Mouse (Mus musculus) layer of hippocampus, adult 9-11 months (tissue): ENCODE data around the gene 1700001J03Rik.
"Not testable (repeated sequence)": the region's sequence is repeated elsewhere in the genome, so short reads cannot be mapped to it uniquely, and the experiment has no call there.

ENCODE experiments used
- DNase-seq: peaks from one replicate; pipeline ENCODE4 v3.0.0; 2022

Gene 1700001J03Rik

DNA sequence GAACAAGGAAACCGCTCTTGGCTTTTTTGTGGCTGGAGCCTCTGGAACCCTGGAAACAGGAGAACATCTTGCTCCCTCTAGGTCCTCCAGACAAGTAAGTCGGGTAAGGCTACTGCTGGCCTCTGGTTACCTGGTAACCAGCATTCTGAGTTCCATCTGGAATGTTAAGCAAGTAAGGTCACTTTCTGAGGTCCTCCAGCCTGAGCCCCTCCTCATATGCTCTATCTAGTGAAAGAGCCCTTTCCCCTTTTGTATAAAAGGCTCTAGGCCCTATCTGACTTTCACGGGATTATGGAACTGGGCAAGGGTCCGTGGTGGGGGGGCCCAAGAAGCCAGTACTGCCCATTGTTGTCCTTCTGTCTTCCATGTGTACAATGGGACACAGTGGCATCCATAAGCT lies at the start of gene 1700001J03Rik:
TSS of gene 1700001J03Rik (minus strand) at position 101 of the 400 bp plus-strand sequence.
- not testable (repeated sequence) for DNase-seq

DNA sequence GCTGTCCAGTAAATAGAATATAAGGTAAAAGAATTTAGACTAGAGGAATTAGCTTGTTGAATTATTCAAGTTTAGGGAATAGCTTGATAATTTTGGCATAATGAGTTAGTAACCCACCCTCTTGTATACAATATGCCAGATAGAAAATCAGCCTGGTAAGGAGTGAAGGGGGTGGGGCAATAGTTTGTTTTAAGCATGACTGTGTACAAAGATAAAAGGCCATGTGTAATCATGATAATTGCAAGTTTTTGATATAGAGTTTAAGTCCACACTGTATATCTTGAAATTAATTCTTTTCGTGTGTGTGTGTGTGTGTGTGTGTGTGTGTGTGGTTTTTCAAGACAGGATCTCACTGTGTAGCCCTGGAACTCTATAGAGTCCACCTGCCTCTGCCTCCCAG lies 49.2 kb upstream of the 1700001J03Rik start:
- no peak for DNase-seq

DNA sequence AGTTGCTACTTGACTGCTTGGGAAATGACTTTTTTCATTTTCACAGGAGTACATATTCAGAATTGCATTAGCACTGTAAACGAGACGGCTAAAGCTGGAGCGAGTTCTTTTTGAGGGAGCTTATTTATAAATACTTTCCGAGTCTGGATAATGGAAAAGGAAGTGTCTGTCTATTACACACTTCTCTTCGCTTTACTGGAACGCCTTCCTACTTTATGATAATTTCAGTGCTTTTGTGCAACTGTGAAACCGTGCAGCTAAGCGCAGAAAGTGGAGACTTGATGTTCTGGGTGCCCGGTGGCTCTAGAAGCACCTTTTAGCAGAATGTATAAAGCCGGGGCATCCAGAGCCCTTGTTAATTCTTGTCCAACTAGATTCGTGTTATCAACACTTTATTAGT lies 47.7 kb upstream of the 1700001J03Rik start:
- DNase-seq: no peak

DNA sequence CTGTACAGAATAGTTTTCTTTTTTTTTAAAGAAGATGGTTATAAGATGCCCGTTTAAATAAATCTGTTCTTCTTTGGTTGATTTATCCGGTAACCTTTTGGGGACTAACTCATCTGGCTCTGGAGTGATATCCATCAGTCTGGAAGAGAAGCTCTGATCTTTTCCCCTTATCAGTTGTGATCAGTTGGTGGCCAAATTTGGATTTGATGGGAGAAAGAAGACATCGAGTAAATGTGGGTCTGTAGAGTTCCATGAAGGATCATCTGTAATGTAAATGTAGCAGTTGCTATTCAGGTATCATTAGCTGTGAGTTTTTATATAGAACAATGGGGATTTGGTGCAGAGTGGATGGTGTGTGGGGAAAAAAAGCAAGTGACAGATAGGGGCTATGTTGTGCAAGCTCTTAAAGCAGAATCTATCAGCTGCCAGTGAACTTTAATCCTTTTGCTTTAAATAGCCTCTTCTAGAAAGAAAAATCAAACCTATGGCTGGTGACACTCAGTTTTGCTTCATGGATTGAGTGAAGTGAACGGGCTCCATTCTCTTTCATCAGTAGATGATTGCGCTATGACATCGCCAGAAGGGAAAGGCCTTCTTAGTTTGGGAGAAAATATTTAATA lies 47.1 kb upstream of the 1700001J03Rik start:
- no peak for DNase-seq

DNA sequence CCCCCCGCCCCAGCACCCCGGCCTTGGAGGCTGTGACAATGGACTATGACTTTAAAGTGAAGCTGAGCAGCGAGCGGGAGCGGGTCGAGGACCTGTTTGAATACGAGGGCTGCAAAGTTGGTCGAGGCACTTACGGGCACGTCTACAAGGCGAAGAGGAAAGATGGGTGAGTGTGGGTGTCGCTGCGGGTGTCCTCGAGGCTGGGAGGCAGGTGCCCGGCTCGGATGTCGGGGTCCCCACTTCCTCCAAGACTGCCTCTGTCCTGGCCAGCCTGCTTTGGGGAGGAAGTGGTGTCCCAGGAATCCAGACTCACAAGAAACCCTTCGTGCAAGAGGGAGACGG lies 46.5 kb upstream of the 1700001J03Rik start:
- peak; percentile 20 for DNase-seq

DNA sequence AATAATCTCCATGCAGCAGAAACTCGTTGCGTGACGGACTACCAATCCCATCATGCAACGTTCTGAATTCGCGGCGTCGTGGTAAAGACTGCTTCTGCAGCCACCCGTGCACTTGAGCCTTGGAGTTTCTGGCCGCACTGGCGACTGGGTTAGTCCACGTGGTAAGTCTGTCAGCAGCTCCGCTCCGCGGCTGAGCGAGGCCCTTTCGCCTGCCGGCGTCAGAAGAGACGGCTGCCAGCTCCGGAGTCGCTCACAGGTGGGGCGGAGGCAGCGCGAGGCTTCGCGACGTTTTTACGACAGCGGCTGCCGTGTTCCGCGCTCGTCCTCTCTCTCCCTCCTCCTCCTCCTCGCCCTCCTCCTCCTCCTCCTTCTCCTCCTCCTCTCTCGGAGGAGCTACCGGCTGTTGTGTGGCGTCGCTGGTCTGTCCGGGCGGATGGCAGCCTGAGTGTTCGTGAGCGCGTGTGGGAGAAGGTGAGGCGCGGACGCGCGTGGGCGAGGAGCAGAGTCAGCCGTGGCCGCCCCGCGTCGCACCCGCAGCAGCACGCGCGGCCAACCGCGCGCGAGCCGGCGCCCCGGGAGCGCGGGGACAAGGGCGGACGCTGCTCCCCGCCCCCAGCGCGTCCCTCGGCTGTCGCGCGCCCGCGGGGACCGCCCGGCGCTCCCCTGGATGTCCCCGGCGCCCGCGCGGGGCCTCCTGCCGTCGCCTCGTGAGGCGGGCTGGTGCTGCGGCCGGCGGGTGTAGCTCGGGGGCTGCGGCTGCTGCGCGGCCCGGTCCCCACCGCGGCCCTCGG lies 46.0 kb upstream of the 1700001J03Rik start, which contains the start of gene Cdk8:
TSS of gene Cdk8 (plus strand) at position 367 of the 791 bp plus-strand sequence.
- peak; percentile 96 for DNase-seq

DNA sequence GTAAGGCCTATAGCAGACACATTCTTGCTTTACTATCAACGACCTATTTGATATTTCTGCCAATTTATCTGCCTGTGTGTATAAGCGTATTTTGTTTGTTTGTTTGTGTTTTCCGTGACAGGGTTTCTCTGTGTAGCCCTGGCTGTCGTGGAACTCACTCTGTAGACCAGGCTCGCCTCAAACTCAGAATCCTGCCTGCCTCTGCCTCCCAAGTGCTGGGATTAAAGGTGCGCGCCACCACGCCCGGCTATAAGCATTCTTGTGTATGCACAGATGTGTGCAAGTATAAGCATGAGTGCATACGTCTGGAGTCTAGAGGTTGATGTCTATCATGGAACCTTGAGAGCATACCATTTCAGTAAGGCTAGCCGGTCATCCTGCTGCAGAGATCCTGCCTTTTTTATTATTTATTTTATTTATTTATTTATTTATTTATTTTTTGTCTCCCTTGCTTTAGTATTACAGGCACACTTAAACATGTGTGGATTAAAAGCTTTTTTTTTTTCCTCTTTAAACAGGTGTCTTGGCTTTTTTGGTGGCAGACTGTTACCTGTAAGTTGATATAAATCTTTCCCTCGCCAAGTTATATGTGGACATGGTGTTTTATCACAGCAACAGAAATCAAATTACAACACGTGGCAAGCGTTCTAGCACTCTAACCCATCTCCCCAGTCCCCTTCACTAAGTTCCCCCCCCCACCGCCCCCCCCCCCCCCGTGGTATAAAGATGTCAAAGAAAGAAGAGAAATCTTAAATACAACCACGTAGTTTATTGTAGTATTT lies 45.0 kb upstream of the 1700001J03Rik start:
- no peak for DNase-seq

DNA sequence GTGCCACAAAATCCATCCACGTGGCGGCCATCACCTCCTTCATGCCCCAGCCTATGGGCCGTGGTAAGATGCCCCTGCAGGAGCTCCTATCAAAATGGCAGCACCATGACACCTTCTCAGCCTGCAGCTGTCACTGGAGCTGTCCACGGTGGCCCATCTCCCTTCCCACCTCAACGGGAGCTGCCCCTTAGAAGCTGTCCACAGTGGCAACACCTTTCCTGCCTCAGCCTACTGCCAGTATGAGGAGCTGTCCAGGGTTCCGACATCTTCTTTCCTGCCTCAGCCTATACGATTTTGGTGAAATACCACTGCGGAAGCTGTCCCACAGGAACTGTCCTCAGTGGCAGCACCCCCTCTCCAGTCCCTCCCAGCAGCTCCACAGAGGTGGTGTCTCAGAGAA lies 42.4 kb upstream of the 1700001J03Rik start:
- DNase-seq: no peak

DNA sequence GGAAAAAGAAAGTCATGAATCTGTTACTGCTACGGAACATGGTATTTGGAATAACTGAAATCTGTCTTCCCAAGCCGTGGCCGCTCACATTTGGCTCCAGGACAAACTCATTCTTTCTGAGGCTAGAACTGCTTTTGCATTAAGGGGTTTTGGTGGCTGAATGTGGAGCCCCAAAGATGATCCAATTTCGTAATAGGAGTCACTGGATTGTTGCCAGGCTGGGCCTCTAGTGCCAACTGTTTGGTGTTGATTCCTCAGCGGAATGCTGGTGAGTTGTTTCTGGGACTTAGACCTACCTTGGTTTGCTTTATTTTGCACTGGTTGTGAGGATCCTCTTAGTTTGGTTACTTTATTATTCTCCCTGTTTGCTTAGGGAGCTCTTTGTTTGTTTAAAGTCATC lies 38.7 kb upstream of the 1700001J03Rik start:
- no peak for DNase-seq

DNA sequence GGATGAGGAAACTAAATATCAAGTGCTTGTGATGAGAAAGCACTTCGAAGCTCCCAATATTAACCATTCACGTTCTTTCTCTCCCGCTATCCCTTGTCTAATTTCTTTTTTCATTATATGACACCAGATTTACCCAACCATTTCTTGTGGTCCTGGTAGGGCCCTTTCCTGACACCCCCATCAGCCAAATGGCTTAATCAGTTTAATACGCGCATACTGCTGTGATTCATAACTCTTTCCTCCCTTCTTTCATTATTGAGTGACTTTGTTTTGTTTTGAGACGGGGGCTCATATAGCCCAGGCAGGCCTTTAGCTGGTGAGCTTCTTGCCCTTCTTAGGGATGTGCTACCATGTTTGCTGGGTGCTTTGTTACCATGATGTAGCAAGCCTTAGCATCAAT lies 36.6 kb upstream of the 1700001J03Rik start:
- DNase-seq: no peak

DNA sequence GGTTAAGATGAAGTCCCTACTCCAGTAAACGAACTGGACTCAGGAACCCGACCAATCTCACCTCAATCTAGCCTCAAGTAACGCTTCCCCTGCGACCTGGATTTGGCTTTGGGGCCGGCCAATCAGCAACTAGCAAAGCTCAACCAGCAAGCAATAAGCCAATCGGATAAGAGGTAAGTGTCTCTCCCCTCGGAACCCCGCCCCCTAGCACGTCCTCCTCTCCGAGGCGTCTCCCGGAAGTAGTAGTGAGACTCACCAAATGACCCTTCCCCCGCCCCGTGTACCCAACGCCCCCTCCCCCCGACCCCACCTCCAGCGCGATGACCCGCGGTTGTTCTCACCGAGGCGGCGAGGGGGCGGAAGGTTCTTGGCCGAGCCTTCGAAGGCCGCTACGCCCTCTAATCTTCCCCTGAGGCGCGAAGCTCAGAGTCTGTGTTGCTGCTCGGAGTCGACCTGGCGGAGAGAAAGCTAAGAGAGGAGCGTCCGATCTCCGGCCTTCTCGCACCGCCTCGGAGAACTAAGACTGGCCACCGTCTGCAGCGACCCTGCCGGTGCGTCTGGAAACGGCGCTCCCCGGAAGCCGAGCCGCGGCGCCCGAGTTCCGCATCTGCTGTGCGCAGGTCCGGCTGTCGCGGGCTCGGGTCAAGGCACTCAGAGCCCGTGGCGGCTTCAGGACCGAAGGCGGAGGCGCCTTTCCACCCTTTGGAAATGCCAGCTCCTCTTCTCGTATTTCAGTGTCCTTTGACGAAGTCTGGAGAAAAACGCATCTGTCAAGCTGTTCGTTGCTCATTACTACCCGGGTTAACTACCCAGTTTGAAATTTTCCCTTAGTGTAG lies 36.0 kb upstream of the 1700001J03Rik start, which contains the start of gene Rnf6:
TSS of gene Rnf6 (minus strand) at position 677 of the 836 bp plus-strand sequence.
- peak; percentile 97 for DNase-seq

DNA sequence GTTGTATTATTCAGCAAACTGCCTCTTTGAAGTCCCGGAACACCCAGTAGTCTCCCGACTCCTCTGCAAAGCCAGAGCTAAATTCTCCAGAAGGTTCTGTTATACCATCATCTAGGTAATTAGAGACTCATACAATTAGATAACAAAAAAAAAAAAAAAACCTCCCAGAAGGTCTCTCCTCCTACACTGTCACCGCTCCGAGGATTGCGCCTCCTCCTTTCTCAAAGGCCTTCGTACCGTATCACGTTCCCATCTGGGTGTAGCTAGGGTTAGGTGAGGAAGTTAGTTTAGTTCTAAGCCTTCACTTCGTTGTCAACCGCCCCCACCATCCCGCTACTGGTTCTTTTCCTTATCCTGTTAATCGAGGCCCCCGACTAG lies 35.4 kb upstream of the 1700001J03Rik start:
- no peak for DNase-seq

DNA sequence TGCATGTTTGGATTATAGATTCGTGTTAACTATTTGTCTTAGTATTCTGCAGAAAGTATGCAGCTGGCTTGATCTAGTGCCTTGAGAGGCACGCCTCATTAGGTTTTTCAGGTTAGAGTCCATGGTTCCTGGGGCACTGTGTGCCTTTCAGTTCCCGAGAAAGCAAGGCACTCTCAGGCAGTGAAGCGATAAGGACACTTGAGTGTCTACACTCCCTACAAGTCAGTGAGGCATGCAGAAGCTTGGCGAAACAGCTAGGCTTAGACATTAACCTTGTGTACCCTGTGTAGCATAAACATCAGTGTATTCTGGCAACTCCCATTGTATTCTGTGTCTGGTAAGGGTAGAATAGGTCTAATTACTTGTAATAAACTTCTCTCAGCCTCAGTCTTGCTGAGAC lies 20.4 kb upstream of the 1700001J03Rik start:
- no peak for DNase-seq

DNA sequence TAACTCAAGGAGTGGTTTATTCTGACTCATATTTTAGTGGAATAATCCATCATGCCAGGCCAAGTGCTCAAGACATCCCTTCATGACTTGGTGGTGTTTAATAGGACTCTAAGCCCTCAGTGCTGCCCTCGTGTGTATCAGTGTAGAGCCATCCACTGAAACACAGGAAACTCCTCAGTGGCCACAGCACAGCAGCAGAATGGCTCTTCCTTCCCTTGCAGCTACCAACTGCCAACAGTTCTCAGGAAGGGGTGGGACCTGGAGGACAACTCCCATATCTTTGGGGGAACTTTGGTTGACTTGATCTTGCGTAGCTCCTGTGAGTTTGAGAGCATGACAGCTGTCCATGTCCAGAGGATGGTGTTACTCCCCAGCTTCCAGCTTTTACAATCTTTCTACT lies 18.8 kb upstream of the 1700001J03Rik start:
- DNase-seq: no peak

DNA sequence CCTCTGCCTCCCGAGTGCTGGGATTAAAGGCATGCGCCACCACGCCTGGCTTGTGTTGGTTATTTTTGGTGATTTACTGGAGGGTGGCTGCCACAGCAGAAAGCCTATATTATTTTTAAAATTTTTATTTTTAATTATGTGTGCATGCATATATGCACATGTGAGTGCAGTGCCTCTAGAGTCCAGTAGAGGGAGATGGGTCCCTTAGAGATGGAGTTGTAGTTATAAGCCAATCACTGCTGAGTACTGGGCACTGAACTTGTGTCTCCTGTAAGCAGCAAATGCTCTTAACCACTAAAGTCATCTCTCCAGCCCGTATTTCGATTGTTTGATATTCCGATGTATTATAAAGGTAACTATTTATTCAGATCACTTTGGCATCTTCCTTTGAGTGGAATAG lies 15.5 kb upstream of the 1700001J03Rik start:
- no peak for DNase-seq

DNA sequence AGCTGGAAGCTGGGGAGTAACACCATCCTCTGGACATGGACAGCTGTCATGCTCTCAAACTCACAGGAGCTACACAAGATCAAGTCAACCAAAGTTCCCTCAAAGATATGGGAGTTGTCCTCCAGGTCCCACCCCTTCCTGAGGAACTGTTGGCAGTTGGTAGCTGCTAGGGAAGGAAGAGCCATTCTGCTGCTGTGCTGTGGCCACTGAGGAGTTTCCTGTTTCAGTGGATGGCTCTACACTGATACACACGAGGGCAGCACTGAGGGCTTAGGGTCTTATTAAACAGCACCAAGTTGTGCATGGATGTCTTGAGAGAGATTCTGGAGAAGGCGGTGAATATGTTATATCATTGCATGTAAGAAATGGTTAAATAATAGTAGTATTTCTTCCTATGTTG lies 14.4 kb upstream of the 1700001J03Rik start:
- no peak for DNase-seq

DNA sequence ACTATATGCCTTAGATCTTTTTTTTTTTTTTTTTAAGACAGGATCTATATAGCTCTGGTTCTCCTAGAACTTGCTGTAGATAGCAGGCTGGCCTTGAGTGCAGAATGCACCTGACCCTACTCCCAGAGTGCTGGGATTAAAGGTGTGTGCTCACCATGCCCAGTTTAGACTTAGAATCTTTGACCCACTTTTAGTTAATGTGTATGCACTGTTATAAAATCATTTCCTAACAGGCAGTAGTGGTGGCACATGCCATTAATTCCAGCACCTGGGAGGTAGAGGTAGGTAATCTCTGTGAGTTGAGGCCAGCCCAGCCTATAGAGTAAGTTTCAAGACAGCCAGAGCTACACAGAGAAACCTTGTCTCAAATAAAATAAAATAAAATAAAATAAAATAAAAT lies 14.0 kb upstream of the 1700001J03Rik start:
- DNase-seq: no peak

DNA sequence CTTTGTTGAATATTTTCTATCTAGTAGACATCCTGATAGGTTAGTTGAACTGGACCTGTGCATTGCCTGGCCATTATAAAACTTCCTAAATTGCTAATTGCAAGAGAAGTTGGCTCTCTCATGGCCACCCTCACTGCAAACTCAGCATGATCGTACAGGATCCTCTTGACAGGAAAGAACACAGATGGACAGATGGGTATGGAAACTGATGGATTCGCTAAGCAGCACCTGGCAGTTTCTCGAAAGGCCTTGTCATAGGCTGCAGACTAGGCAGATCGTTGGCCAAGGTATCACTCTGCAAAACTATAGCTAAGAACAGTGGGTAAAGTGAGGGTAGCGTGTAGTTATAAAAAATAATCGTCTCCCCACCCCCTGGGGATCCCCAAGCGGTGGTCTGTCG lies 8.3 kb upstream of the 1700001J03Rik start:
- DNase-seq: no peak

DNA sequence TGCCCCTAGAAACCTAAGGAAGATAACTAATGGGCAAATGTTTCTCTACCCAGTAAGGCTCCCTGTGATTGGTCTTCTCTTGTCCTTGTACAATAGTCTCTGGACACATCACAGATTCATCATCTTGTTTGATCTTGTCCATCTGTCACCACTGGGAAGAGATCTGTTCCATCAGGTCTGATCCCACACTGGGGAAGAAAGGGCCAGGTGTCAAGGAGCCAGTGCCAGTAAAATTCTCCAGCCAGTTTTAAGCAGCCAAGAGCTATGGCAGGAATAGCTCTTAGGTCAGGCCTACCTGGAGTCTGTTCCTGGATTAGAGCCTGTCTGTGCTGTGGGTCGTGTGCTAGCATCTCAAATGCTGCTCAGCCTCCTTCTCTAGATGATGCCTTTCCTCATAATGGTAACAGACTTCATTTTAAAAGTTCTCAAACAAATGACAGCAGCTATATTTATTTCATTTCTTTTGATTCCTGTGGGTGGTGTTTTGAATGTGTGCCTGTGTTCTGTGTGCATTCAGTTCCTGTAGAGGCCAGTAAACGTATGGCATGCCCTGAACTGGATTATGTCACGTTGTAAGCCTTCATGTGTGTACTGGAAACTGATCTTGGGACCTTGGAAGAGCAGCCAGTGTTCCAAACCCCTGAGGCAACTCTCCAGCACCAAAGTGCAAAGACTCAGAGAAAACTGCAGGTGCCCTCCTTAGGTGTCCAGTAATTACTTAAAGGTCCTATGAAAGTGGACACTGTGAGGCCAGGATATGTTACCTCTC lies 5.6 kb upstream of the 1700001J03Rik start:
- no peak for DNase-seq

DNA sequence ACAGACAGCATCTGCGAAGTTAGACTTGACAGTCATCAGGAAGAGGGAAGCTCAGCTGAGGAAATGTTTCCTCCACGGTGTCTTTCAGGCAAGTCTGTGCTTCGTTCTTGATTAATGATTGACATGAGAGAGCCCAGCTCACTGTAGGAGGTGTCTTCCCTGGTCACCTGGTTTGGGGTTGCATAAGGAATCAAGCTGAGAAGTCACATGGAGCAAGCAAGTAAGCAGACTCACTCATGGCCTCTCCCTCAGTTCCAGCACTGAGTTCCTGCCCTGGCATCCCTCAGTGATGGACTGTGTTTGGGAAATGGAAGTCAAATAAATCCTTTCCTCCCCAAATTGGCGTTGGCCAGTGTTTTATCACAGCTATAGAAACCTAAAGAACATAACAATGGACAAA lies 5.0 kb upstream of the 1700001J03Rik start:
- no peak for DNase-seq

DNA sequence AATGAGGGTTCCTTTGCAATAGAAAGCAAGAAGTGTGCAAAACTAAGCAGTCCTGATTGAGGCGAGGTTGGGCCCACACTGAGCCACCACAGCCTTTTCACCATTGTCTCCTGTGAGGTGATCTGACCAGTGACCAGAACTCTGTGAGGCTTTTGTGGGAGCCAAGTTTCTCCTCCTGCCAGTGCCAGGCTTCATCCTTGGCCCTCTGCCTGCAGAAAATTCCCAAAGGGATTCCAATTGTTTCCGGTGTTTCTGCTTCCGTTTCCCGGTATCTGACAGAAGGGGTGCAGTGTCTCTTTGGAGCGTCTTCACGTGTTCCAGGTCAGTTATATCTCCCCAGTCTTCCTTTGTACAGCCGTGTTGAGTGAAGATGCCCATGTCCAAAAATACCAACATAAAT lies 3.6 kb upstream of the 1700001J03Rik start:
- no peak for DNase-seq

DNA sequence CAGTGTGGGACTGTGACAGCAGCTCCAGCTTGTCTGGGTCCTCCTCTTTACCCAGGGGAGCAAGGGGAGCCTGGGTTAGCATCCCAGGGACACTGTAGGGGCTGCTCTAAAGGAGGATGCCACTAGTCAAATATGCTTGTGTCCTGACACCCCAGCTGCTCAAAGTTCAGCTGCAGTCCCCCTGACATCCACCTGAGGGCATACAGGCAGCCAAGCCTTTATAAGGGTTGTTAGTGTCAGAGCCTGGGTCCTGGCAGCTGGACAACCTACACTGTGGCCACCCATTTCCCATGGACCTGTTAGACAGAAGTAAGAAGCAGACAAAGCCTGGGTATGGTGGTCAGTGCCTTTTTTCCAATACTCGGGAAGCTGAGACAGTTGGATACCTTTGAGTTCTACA lies 3.0 kb upstream of the 1700001J03Rik start:
- no peak for DNase-seq
